ENCODE assay signal across 8 mouse cellular contexts in the genomic region with DNA sequence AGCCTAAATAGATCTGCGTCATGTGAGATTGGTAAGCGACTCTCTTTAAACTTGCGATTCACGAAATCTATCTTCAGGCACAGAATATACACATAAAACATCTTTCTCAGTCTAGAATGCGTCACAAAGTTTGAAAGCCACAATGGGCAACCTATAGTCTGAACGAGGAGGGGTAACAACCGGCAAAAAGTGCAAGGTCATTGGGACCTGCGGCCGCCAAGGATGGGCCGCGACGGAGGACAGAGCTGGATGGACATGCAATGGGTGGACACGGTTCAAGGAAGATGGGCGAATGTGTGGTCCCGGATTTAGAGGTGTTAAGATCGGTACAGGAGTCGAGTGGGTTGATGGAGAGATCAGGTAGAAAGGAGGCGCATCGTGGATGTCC. TPM values are rescaled to one million over a fixed set of nuclear protein-coding genes. Genes with fewer than 3 reads are reported as not detected.
DNase-seq lines count a peak whose midpoint lies in the region; ATAC-seq and TF ChIP-seq lines count a peak whose summit lies in the region.

No protein-coding gene starts in this region.

- peak overlapping the region; percentile 93 for H3K9ac ChIP-seq in heart, embryonic 15.5 days
- H3K9ac ChIP-seq in limb, embryonic 15.5 days: peak overlapping the region; percentile 91
- peak overlapping the region; percentile 98 for H3K9ac ChIP-seq in neural tube, embryonic 13.5 days

- no peaks in the 10 kb centered on the region for H3K36me3 ChIP-seq in heart, embryonic 15.5 days
- H3K36me3 ChIP-seq in G1E (replicated peaks): peaks cover 15% of the 10 kb centered on the region
- no peaks in the 10 kb centered on the region for H3K36me3 ChIP-seq in limb, embryonic 15.5 days
- H3K36me3 ChIP-seq in neural tube, embryonic 13.5 days: peaks cover 12% of the 10 kb centered on the region

- ATAC-seq in heart, embryonic 15.5 days (replicated peaks; ENCODE audit: insufficient number of reproducible peaks, insufficient read depth, low FRiP score, low read depth): no peak; the same call in 1 of the 2 replicates
- no peak for ATAC-seq in G1E (ENCODE audit: extremely low read depth, insufficient number of reproducible peaks, low FRiP score, poor library complexity, severe bottlenecking)
- no peak for ATAC-seq in limb, embryonic 15.5 days (ENCODE audit: insufficient number of reproducible peaks, low FRiP score, low TSS enrichment, low read depth)
- peak; percentile 53; the same call in 1 of the 2 replicates for ATAC-seq in neural tube, embryonic 13.5 days (ENCODE audit: low read depth)

- no peak for TF ChIP-seq CTCF in G1E (IDR thresholded peaks at IDR 0.05; ENCODE audit: low read depth, low read length)
- no peak for TF ChIP-seq CTCF in embryonic fibroblast, embryonic 13.5 days (IDR thresholded peaks at IDR 0.05; ENCODE audit: borderline replicate concordance, insufficient read depth, low read length)

- H3K9me3 ChIP-seq in heart, embryonic 15.5 days (replicated peaks): no peaks in the 10 kb centered on the region
- H3K9me3 ChIP-seq in G1E (replicated peaks): no peaks in the 10 kb centered on the region
- H3K9me3 ChIP-seq in limb, embryonic 15.5 days: no peaks in the 10 kb centered on the region
- H3K9me3 ChIP-seq in neural tube, embryonic 13.5 days: no peaks in the 10 kb centered on the region

- DNase-seq in heart, adult 9 months (ENCODE audit: low spot score in 2 of 2): no peak
- DNase-seq in G1E (ENCODE audit: low spot score): peak; percentile 10
- DNase-seq in thymus, postnatal 36 days: no peak
- DNase-seq in urinary bladder, adult 18-20 months (ENCODE audit: low spot score in 2 of 2): no peak

- peak overlapping the region; percentile 93 for H3K4me3 ChIP-seq in heart, embryonic 15.5 days
- peak overlapping the region; percentile 91 for H3K4me3 ChIP-seq in G1E (ENCODE audit: low read depth, low read length)
- peak overlapping the region; percentile 85 for H3K4me3 ChIP-seq in embryonic fibroblast, embryonic 13.5 days (ENCODE audit: insufficient read depth, low read length)
- H3K4me3 ChIP-seq in limb, embryonic 15.5 days: peak overlapping the region; percentile 95
- peak overlapping the region; percentile 90 for H3K4me3 ChIP-seq in neural tube, embryonic 13.5 days

- peak overlapping the region; percentile 72 for H3K4me2 ChIP-seq in heart, embryonic 15.5 days
- H3K4me2 ChIP-seq in limb, embryonic 15.5 days: peak overlapping the region; percentile 71
- peak overlapping the region; percentile 63 for H3K4me2 ChIP-seq in neural tube, embryonic 13.5 days

- H3K4me1 ChIP-seq in heart, embryonic 15.5 days (replicated peaks): peaks cover 13% of the 10 kb centered on the region
- peaks cover 16% of the 10 kb centered on the region for H3K4me1 ChIP-seq in G1E (ENCODE audit: insufficient read depth, low read depth, low read length)
- H3K4me1 ChIP-seq in embryonic fibroblast, embryonic 13.5 days (ENCODE audit: control insufficient read depth, insufficient read depth, low read length): peaks cover 2% of the 10 kb centered on the region; the same call in 1 of the 2 replicates
- peaks cover 14% of the 10 kb centered on the region for H3K4me1 ChIP-seq in limb, embryonic 15.5 days
- peaks cover 26% of the 10 kb centered on the region for H3K4me1 ChIP-seq in neural tube, embryonic 13.5 days (replicated peaks)

- no peaks in the 10 kb centered on the region for H3K27me3 ChIP-seq in heart, embryonic 15.5 days
- H3K27me3 ChIP-seq in G1E (ENCODE audit: insufficient read depth, low read length): peaks cover 8% of the 10 kb centered on the region; the same call in 1 of the 2 replicates
- no peaks in the 10 kb centered on the region for H3K27me3 ChIP-seq in limb, embryonic 15.5 days
- no peaks in the 10 kb centered on the region for H3K27me3 ChIP-seq in neural tube, embryonic 13.5 days

- under 1% methylated on average over 19 of the region's 19 CpGs for WGBS in heart, embryonic 15.5 days
- 1% methylated on average over 19 of the region's 19 CpGs for WGBS in limb, embryonic 15.5 days
- WGBS in neural tube, embryonic 13.5 days: 1% methylated on average over 19 of the region's 19 CpGs

- peak overlapping the region; percentile 85 for H3K27ac ChIP-seq in heart, embryonic 15.5 days
- peak overlapping the region; percentile 32 for H3K27ac ChIP-seq in embryonic fibroblast, embryonic 13.5 days (ENCODE audit: insufficient read depth, low read length)
- peak overlapping the region; percentile 86 for H3K27ac ChIP-seq in limb, embryonic 15.5 days
- peak overlapping the region; percentile 93 for H3K27ac ChIP-seq in neural tube, embryonic 13.5 days (replicated peaks)

- TF ChIP-seq POLR2A in embryonic fibroblast, embryonic 13.5 days (IDR thresholded peaks at IDR 0.05; ENCODE audit: low read depth, low read length): no peak; the same call in 1 of the 2 replicates

RNA-seq across cellular contexts. Expression of gene Flywch1, which starts 0.5 kb away (rescaled TPM):
- 36.5 and 47.5 TPM in 2 replicates for polyA plus RNA-seq in heart, embryonic 15.5 days (2015; fragmentation: Nextera tagmentation; extraction: Ambion mirVana)
- total RNA-seq in G1E (2014; fragmentation: Nextera tagmentation) (11.9 and 14.1 TPM in 2 replicates), G1E (2017) (18.2 and 22.3 TPM in 2 replicates)
- polyA plus RNA-seq in G1E (2012): 42.7 and 44.6 TPM in 2 replicates
- polyA plus RNA-seq in embryonic fibroblast, embryonic 13.5 days (2011; ENCODE audit: insufficient read length, low read depth, missing spikeins): 29.3 and 33.0 TPM in 2 replicates
- polyA plus RNA-seq in limb, embryonic 15.5 days (2015; fragmentation: Nextera tagmentation; extraction: Ambion mirVana): 65.7 and 69.8 TPM in 2 replicates
- polyA plus RNA-seq in neural tube, embryonic 13.5 days (2015; fragmentation: Nextera tagmentation; extraction: Ambion mirVana): 213 and 231 TPM in 2 replicates

RNA-seq across cellular contexts. Expression of gene Flywch2, which starts 15.0 kb away (rescaled TPM):
- polyA plus RNA-seq in heart, embryonic 15.5 days (2015; fragmentation: Nextera tagmentation; extraction: Ambion mirVana): 4.8 and 9.1 TPM in 2 replicates
- total RNA-seq in G1E (2014; fragmentation: Nextera tagmentation) (not detected in 2 replicates), G1E (2017) (0.12 TPM in 1 of 2 replicates, not detected in the other)
- polyA plus RNA-seq in G1E (2012): not detected in 2 replicates
- polyA plus RNA-seq in embryonic fibroblast, embryonic 13.5 days (2011; ENCODE audit: insufficient read length, low read depth, missing spikeins): 2.2 and 2.8 TPM in 2 replicates
- 34.2 and 39.9 TPM in 2 replicates for polyA plus RNA-seq in limb, embryonic 15.5 days (2015; fragmentation: Nextera tagmentation; extraction: Ambion mirVana)
- polyA plus RNA-seq in neural tube, embryonic 13.5 days (2015; fragmentation: Nextera tagmentation; extraction: Ambion mirVana): 60.4 and 66.5 TPM in 2 replicates

RNA-seq across cellular contexts. Expression of gene Srrm2, which starts 19.4 kb away (rescaled TPM):
- polyA plus RNA-seq in heart, embryonic 15.5 days (2015; fragmentation: Nextera tagmentation; extraction: Ambion mirVana): 315 and 320 TPM in 2 replicates
- total RNA-seq in G1E (2014; fragmentation: Nextera tagmentation) (1,039 and 1,150 TPM in 2 replicates), G1E (2017) (66.6 and 86.7 TPM in 2 replicates)
- 141 and 329 TPM in 2 replicates for polyA plus RNA-seq in G1E (2012)
- 264 and 303 TPM in 2 replicates for polyA plus RNA-seq in embryonic fibroblast, embryonic 13.5 days (2011; ENCODE audit: insufficient read length, low read depth, missing spikeins)
- polyA plus RNA-seq in limb, embryonic 15.5 days (2015; fragmentation: Nextera tagmentation; extraction: Ambion mirVana): 425 and 436 TPM in 2 replicates
- 535 and 581 TPM in 2 replicates for polyA plus RNA-seq in neural tube, embryonic 13.5 days (2015; fragmentation: Nextera tagmentation; extraction: Ambion mirVana)

RNA-seq across cellular contexts. Expression of gene Kremen2, which starts 25.3 kb away (rescaled TPM):
- 0.28 and 3.3 TPM in 2 replicates for polyA plus RNA-seq in heart, embryonic 15.5 days (2015; fragmentation: Nextera tagmentation; extraction: Ambion mirVana)
- not detected in 2 replicates for total RNA-seq in G1E (2014; fragmentation: Nextera tagmentation)
- 0.05 and 0.29 TPM in 2 replicates for total RNA-seq in G1E (2017)
- 1.2 and 1.4 TPM in 2 replicates for polyA plus RNA-seq in G1E (2012)
- not detected in 2 replicates for polyA plus RNA-seq in embryonic fibroblast, embryonic 13.5 days (2011; ENCODE audit: insufficient read length, low read depth, missing spikeins)
- polyA plus RNA-seq in limb, embryonic 15.5 days (2015; fragmentation: Nextera tagmentation; extraction: Ambion mirVana): 50.2 and 50.5 TPM in 2 replicates
- polyA plus RNA-seq in neural tube, embryonic 13.5 days (2015; fragmentation: Nextera tagmentation; extraction: Ambion mirVana): 1.5 and 3.0 TPM in 2 replicates

RNA-seq across cellular contexts. Expression of gene Paqr4, which starts 30.2 kb away (rescaled TPM):
- polyA plus RNA-seq in heart, embryonic 15.5 days (2015; fragmentation: Nextera tagmentation; extraction: Ambion mirVana): 13.5 and 18.7 TPM in 2 replicates
- total RNA-seq in G1E (2014; fragmentation: Nextera tagmentation) (0.39 and 1.9 TPM in 2 replicates), G1E (2017) (2.6 and 3.2 TPM in 2 replicates)
- polyA plus RNA-seq in G1E (2012): 2.3 and 3.5 TPM in 2 replicates
- polyA plus RNA-seq in embryonic fibroblast, embryonic 13.5 days (2011; ENCODE audit: insufficient read length, low read depth, missing spikeins): 5.1 and 6.3 TPM in 2 replicates
- polyA plus RNA-seq in limb, embryonic 15.5 days (2015; fragmentation: Nextera tagmentation; extraction: Ambion mirVana): 17.6 and 20.4 TPM in 2 replicates
- 48.3 and 51.5 TPM in 2 replicates for polyA plus RNA-seq in neural tube, embryonic 13.5 days (2015; fragmentation: Nextera tagmentation; extraction: Ambion mirVana)

Comparison
In these comparisons a context has a peak if more than half of its experiments do, and no peak if none do; other contexts are left out.
1. H3K27ac ChIP-seq: peak in every context shown above with its lines; median percentile 93 in neural tube, embryonic 13.5 days; 86 in limb, embryonic 15.5 days; 85 in heart, embryonic 15.5 days; 32 in embryonic fibroblast, embryonic 13.5 days.